Mouse (Mus musculus): Measurements from ENCODE around the gene Fbxo47.

Gene Fbxo47

DNA sequence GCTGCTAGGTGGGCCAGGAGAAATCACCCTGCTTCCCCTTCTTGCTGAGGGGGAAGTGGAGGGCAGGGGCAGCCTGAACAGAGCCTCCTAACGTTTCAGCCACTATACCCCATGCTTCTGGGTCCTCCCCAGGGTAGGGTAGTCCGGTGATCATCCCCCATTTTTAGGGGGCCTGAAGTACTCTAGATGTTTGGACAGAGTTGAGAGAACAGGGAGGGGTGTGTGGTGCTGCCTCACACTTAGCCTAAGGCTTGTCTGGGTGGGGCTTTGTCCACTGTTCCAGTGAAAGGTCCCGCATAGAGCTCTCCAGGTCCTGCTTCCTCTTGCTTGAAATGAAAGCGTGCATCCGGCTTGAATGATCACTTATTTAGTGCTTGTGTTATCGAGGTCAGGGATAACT, 53.5 kb downstream of the Fbxo47 start:
- DNase-seq (ENCODE audit: low spot score) = no peak

DNA sequence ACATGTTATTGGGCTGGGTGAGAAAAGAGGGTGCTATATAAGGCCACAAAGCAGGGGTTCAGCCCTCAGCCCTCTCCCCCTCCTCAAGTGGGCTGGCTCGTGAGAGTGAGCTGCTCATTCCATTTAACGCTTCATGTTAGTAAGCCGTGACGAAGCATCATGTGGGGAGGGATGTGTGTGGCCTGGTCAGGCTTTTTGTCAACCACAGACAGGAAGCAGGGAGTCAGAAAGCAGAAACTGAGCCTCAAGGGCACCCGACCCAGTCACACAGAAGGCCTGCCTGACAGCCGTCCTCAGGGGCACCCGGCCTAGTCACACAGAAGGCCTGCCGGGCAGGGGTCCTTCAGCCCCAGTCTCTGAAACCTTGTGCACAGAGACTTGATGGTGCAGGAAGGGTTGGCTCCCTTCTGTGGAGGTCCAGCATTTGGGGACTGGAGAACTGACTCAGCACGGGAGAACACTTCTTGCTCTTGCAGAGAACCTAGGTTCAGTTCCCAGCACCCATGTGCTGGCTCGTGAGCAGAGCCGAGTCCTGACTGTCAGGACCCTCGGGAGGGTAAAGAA, 54.0 kb downstream of the Fbxo47 start:
- no peak for DNase-seq (ENCODE audit: low spot score)

DNA sequence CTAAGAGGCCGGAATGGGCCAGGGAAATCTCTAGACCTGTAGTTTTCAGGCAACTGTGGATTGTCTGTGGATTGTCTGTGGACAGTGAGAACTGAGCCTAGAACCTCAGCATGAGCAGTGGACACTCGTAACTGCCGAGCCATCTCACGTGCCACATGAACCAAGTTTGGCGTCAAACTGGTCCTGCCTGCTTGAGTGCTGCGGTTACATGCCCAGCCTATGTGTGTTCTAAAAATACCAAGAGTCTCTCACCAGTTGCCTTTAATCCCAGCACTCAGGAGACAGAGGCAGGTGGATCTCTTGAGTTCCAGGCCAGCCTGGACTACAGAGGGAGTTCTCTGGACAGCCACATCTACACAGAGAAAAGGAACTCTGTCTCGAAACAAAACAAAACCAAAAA, 54.6 kb downstream of the Fbxo47 start:
- no peak for DNase-seq (ENCODE audit: low spot score)

DNA sequence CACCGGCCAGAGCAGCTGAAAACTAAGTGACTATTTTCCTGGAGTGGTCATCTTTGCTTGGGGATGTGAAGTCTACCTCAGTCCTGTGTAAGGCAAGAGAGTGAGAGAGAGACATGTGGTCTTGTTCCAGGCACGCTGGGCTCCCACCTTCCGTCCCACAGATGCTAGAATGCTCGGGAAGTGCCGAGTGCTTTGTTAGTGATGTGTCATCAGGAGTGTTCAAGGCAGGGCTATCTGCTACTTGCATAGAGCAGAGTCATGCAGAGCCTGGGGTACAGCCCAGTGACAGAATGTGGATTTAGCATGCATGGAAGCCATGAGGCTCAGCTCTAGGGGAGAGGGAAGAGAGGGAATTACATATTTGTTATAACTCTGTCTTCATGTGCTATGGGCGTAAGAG, 56.3 kb downstream of the Fbxo47 start:
- no peak for DNase-seq (ENCODE audit: low spot score)

DNA sequence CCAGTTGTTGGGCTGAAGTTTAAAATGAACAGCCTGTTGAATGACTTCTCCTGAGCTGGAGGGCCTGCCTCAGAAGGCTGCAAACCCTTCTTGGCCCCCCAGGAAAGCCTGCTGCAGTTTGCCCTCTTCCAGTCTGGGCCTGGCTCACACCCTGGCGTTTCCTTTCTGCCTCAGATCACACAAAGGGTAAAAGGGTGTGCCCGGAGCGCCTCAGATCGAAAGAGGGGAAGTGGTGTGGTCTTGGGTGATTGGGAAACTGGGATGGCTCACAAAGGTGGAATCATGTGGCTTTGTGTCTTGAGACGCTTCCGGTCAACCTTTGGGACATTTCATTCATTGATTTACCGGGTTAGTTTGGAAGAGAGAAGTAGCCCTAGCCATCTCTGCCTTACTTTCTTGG, 57.5 kb downstream of the Fbxo47 start:
- no peak for DNase-seq (ENCODE audit: low spot score)

DNA sequence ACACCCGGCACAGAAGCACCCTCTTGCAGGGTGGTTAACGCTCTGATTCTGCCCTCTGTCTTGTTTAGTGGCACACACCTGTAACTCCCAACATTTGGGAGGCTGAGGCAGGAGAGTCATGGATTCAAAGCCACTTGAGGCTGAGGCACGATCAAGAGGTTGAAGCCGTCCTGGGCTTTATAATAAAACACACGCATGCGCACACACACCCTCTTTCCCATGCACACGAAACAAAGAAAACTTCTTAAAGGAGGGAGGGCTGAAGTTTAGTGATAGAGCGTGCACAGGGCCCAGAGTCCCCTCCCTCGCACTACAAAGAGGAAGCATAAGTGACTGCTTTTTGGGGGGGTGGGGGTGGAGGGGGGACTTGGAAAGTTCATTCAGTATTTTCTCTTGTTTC, 58.0 kb downstream of the Fbxo47 start:
- DNase-seq (ENCODE audit: low spot score) = no peak

DNA sequence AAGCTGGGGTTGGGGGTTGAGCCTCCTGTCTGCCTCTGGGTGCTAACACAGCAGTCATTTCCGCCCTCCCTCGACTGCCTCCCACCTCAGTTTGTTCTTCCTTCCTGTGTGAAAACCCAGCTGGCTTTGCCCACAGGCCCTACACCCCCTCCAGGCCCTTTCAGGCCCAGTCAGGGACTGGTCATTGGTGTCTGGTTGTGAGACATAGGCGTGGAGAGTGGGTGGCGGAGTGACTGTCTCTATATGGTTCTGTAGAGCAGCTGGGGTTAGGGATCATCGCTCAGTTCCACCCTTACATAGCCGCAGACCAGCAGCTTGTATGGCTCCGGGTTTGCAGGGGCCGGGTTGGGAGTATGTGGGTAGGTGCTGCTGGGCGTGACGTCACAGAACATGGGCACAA, 58.7 kb downstream of the Fbxo47 start:
- DNase-seq (ENCODE audit: low spot score) = no peak

DNA sequence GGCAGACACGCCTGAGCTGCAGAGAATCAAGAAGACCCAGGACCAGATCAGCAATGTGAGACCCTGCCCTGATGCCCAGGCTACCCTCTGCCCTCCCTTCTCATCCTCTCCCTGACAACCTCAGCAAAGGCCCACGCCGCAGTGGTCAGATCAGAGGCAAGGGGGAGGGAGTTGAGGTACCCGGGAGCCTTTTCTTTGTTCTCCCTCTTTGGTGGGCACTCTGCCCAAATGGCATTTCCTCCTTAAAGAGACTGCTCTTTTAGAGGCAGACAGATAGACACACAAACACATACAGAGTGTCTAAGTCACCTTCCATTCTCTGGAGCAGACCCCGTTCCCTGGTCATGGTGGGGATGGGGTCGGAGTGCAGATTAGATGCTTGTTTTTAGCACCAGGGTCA, 59.1 kb downstream of the Fbxo47 start:
- no peak for DNase-seq (ENCODE audit: low spot score)

DNA sequence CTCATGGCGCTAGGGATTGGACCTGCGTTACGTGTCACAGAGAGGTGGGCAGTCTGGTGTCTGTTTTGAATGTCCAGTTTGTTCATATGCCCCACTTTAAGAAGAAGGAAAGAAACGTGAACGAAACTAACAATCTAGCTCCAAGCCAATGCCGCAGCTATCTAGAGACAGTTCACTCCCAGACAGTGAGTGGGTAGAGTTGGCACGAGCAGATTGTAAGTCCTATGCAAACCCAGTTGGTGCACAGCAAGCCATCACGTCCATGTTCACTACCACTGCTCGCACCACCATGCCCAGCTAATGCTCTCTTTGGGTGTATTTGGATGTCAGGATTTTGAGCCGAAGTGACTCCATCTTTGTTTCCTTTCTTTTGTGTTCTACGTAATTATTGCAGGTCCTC, 59.8 kb downstream of the Fbxo47 start:
- DNase-seq (ENCODE audit: low spot score) = no peak

DNA sequence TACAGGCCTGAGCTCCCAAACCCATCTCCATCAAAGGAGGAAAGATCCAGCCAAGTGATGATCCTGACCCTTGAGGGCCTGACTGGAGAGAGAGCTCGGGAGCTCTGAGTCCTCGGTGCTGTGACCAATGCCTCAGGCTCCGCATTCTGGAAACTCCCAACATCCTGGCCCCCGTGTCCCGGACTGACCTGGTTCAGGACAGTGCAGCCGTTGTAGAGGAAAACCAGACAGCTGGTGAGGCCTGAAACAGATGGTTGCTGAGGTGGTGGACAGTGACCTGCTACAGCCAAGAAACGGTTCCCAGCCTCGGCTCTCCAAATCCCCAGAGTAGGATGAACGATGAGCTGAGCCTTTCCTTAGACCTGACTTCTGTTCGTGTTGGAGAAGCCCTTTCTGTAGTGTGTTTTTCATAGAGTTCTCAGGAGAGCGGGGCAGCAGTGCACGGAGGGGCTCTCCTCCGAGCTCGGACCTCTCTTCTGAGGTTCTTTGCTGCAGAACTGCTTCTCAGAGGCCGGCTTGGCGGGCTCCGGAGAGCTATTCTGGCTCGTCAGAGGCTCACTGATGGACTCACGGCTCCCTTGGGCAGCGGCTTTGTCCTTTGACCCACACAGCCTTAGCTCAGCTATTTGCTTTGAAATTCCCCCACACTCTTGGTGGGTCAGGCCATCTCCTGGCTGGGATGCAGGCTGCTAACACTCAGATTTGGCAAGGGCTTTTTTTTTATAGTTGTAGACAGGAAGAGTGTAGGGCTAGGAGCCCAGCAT, 60.9 kb downstream of the Fbxo47 start:
- no peak for DNase-seq (ENCODE audit: low spot score)

DNA sequence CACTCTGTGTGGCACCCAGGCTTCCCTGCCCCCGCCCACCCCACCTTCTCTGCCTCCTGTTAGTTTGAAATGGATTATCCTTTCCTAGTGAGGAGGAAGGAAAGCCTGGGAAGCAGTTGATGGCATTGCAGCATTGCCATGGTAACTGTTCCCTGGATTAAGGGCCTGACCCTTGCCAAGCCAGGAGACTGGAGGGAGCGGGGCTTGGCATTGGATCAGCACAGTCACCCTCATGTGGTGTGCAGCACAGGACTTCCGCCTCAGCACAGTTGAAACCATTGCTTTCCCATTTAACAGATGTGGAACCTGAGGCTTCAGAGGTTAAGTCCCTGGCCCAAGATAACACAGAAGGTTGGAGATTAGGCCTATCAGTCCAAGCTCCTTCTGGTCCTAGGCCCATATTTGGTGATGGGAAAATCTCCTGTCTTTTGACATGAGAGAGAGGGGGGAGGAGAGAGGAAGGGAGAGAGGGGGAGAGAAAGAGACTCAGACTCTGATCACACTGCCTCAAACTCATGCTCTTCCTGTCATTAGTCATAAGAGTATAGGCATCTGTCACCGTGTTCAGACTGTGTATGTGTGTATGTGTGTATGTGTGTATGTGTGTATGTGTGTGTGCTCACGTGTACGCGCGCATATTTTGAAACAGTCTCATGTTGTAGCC, 62.4 kb downstream of the Fbxo47 start:
- no peak for DNase-seq (ENCODE audit: low spot score)

DNA sequence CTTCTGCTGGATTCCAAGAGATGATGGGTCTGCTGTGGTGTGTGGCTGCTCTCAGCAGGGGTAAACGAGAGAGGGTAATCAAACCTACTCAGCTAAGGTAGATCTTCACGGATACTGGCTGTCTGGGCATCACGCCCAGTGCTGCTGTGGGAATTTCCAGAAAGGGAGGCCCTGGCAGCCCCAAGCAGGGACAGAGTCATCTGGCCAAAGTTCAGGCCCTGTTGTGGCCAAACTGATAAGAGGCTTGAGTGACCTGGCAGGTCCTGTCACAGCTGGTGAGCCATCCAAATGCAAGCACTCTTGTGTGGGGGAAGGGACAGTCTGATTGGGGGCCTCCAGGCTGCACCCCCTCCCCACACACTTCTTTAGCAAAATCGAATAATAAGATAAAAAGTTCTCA, 63.1 kb downstream of the Fbxo47 start:
- DNase-seq (ENCODE audit: low spot score) = no peak

DNA sequence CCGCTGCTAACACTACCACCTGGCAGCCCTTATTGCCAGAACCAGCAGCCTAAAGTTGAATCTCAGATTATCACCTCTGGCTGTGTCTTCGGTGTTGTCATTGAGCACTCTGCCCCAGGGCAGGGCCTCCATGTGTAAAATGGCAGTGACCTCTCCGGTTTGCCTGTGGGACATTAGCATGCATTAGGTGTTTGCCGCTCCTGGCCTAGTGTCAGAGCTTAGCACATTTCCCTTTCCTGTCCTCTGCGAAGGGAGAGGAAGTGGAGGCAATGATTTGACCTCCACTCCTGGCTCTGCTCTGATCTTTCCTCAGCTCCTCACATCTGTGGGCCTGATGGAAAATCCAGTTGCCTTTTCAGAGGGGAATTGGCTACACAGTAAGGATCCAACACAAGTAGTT, 64.0 kb downstream of the Fbxo47 start:
- DNase-seq (ENCODE audit: low spot score) = no peak

DNA sequence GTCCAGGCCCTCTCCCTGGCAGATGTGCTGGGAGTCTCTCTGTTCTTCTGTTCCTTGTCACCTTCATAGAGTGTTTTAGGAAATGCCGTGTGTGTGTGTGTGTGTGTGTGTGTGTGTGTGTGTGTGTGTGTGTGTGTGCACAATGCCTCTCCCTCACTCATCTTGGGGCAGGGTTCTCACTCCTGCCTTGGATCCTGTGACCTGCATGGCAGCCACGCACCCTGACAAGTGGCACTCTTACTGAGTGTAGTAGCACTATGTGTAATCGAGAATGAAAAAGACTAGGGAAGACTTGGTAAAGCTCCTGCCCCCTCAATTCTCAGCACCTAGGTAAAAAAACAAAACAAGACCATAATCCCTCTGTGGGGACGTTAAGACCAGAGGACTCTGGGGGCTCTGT, 64.9 kb downstream of the Fbxo47 start:
- DNase-seq (ENCODE audit: low spot score) = no peak

DNA sequence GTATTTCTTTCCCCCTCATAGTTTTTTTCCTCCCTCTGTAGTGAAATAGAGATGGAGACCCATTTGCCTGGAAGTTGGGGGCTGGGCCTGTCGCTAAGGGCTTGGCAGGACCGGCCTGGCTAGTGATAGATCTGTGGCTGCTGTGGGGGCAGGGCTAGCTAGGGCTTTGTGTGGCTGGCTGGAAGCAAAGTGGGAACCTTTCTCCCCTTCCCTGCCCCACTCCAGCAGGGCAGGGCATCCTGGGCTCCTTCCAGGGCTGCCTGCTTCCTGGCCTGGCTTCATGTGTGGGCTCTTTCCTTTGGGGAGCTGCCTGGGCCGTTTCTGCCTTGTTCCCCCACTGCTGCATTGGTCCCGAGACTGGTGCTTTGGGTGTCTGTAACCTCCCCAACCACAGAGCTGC, 65.4 kb downstream of the Fbxo47 start:
- no peak for DNase-seq (ENCODE audit: low spot score)

DNA sequence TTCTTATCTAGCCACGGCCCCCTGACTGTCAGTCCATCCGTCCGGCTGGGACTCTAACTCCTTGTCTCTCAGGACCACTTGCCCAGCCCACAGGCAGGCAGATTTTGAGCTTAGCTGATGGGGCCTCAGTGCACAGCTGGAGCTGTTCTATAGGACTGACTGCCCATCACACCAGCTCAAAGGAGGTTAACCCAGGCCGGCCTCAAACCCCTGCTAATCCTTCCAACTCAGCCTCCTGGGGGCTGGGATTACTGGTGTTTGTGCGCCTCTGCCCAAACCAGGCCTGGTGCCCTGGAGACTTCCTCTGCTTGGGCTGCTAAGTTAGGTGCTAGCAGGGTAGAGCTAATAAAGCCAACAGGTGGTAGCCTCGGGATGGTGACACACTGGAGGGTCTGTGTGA, 66.0 kb downstream of the Fbxo47 start:
- DNase-seq (ENCODE audit: low spot score) = no peak

DNA sequence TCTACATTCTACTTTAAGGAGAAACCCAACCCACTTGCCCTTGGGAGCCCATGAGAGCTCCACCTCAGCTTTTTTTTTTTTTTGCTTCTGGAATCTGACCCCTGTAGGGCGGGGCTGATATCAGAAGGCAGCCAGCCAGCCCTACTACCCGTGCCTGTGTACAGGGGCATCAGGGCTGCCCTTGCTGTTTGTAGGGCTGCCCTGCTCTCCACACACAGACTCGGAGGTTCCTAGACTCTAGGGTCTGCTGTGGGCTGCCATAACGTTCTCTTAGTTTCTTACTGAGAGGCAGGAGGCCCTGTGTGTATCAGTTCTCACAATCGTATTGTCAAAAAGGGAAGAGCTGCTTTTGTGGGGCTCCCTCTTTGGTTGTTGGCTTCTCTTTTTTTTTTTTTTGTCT, 66.6 kb downstream of the Fbxo47 start:
- DNase-seq (ENCODE audit: low spot score) = no peak

DNA sequence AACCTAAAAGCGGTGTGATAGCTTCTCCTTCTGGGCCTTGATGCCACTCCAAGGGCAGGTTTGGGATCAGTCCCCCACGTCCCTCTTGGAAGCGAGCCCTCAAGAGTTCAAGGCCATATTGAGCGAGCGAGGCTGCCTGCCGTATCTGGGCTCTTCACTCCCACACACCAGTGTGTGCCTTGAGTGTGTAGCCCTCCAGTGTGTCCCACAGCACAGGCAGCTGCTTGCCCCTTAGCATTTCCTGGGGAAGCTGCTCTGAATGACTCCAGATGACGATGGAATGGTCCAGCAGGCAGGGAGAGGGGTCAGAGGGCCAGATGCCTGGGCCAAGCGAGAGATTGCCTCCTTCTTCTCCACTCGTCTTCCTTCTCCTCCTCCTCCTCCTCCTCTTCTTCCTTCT, 67.0 kb downstream of the Fbxo47 start:
- DNase-seq (ENCODE audit: low spot score) = no peak

DNA sequence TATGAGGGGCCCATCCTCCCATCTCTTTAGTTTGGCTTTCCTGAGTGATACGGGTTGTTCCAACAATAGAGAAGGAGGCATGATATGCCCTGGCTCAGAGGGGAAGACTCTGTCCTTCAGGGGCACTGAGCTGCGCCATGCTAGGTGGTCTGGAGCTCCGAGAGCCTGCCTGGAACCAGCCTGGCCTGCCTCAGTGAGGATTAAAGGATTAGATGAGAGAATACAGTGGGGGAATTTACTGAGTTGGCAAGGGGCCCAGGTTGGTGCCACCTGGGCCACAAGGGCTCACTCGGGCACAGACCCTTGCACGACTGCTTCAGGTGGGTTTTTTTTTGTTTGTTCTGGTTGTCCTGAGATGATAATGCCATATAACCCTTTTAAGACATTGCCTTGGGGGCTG, 67.8 kb downstream of the Fbxo47 start:
- DNase-seq (ENCODE audit: low spot score) = no peak

DNA sequence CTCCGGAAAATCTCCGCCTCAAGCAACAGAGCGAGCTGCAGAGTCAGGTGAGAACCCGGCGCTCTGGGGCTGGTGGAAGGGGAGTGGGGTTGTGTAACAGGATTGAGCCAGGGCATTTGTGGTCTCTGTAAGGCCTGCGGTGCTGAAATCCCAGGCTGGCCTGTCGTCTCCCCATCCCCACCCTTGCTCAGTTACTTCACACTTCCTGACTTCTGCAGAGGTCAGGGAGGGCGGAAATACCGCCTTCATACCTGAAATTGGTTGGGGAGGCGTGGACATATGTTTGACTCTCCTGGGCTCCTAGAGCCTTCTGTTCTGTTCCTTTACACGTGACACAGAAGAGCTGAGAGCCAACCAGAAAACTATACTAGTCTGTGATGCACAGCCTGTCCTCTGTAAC, 68.2 kb downstream of the Fbxo47 start:
- DNase-seq (ENCODE audit: low spot score) = no peak

DNA sequence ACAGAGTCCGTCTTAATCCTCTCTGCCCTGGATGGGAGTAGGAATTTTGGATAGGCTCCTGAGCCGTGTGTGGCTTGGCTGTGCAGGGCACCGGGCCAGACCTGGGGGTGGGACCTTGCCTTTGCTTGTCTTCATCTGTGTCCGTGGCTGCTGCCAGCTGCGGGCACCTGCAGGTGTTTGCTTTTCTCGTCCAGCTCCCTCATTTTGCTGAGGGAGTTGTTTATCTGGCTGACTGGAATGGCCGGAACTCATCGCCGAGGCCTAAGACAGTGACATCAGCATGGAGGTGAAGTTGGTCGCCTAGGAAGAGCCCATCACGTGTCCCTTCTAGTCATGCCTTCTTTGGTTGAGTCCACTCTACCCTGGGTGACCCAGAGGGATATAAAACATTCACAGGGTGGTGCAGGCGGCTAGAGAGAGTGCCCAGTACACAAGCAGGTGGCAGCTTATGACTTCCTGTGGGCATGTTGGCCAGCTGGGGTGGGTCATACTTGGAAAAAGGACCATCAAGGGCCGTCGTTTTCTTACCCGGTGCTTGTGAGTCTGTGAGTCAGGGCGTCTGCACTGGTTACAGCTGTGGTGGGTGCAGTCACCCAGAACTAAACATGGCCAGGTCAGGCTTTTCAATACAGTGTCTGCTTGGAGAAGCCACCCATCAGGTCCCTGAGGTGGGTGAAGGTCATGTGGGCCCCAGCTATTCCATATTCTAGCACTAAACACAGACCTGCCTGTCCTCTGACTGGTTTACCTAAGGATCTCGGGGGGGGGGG, 70.0 kb downstream of the Fbxo47 start:
- no peak for DNase-seq (ENCODE audit: low spot score)

DNA sequence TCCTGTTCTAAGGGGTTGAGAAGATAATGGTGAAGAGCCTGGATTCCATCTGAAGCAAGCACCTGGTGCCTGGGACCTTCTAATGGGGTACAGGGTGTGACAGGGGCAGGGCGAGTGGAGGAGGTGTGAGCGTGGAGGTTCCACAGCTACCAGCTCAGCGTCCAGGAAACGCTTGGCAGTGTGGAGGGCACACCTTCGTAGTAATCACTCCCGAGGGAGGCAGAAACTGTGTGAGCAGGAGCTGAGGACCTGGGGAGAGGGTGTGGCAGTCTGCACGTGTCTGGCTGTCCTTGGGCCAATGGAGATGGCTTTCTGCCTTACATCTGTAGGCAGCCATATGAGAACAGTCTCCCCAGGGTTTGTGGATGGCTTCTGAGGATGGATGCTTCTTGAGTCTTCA, 70.9 kb downstream of the Fbxo47 start:
- no peak for DNase-seq (ENCODE audit: low spot score)

DNA sequence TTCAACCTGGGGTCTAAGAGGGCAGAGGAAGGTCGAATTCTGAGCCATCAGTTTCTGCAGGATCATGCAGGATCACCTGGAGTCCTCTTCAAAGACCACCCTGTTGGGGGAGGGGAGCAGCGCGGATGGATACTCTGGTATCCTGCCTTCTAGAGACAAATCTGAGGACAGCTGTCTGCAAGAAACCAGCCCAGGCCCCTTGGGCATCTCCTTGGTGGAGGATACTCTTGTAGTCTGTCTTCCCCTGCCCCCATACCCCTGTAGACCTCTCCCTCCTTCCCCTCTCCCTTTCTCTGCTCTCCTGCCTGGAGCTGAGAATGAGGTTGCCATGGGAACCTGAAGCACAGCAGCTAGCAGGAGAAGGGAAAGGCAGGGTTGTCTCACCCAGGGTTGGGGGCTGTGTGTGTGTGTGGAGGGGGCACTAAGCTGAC, 71.4 kb downstream of the Fbxo47 start:
- no peak for DNase-seq (ENCODE audit: low spot score)

All from layer of hippocampus, adult 11-12 months (tissue).